Mouse (Mus musculus): ENCODE results near the gene Taar7b. TPM values are rescaled to one million over a fixed set of nuclear protein-coding genes. Genes with fewer than 3 reads are reported as not detected.
A peak's percentile ranks its signal among the peaks of the same experiment; 100 is the strongest.

The Taar7b gene
- polyA plus RNA-seq, 1 experiment: not detected

DNA sequence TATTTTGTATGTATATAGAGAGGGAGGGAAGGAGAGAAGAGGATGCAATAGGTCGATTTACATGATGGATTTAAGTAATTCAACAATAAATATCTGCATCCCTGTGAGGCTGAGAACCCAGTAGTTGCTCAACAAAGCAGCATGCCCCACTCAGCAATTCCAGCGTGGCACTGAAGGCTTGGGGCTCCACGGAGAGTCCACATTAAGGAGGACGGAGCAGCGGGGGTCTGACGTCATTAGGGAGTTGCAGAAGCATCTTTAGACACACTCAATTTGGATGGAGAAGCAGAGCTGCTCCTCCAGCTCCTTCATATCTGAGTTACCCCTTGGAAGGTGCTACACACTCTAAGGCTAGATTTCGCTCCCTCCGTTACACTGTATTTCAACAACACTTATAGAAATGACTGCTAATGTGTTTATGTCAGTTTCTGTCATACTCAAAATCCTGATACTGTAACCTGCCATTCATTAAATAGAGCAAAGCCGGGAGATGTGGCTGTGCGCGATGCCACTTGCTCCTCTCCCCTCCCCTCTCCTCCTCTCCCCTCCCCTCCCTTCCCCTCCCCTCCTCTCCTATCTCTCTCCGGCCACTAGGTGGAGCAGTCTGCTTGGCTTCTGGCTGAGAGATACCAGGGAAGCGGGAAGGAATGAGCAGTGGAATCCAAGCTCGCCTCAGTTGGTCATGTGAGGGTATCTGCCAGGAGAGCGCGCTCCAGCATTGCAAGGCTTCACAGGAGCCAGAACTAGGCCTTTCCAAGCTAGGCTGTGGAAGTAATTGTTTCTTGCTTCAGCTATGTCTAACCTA is 20.6 kb upstream of the Taar7b start:
- DNase-seq: peak; percentile 44
- no peaks in the 10 kb centered on the region for H3K4me1 ChIP-seq (ENCODE audit: control insufficient read depth, insufficient read depth, low read length)
- TF ChIP-seq CTCF (IDR thresholded peaks at IDR 0.05; ENCODE audit: insufficient read depth, low read length) (peak; percentile 65), POLR2A (IDR thresholded peaks at IDR 0.05; ENCODE audit: borderline replicate concordance, extremely low read depth, low read depth, low read length) (no peak)
- no peak overlapping the region for H3K4me3 ChIP-seq (replicated peaks; ENCODE audit: extremely low read depth, low read depth, low read length)
- WGBS: 37% methylated on average over 16 of the region's 16 CpGs

DNA sequence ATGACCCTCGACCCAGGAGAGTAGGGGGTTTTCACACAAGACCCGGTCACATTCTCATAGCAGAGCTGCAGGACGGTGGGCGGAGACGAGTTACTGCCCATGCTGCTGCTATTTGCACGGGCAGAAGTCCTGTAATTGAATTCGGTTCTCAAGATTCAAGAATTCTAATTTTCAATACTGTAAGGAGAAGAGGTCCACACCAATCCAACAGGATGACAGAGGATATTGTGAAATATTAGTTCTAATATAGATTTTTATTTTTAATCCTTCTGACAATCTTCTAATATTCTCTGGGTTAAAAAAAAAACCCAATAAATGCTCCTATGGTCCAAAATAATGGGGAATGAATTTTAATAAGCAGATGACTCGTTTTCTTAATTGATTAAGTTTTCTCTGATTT is 14.2 kb upstream of the Taar7b start, which contains the start of gene Taar6:
Gene Taar6 (minus strand): TSS at position 101 of the 400 bp plus-strand sequence.
- DNase-seq: no peak
- H3K4me1 ChIP-seq (ENCODE audit: control insufficient read depth, insufficient read depth, low read length): no peaks in the 10 kb centered on the region
- no peak for TF ChIP-seq CTCF (IDR thresholded peaks at IDR 0.05; ENCODE audit: insufficient read depth, low read length)
- TF ChIP-seq POLR2A (IDR thresholded peaks at IDR 0.05; ENCODE audit: borderline replicate concordance, extremely low read depth, low read depth, low read length): no peak
- 72% methylated on average over 8 of the region's 8 CpGs for WGBS
- no peak within 1 kb of the TSS for H3K4me3 ChIP-seq (replicated peaks; ENCODE audit: extremely low read depth, low read depth, low read length)

DNA sequence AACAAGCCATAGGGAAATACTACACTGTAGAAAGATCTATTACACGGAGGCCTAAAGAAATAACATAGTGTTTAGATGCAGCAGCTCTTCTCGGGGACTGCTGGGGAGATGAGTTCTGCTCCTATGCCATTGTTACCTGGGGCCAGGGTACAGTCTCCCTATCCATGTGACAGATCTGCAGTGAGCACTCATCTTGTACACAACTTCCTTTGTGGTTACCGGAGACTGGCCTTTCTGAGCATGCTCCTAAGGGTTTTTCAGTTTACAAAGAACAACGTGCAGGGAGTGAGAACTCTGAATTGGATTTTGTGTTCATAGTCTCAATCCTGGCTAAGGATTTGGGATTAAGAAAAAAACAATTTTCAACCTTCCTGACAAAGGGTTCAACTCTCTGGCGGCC is 13.3 kb upstream of the Taar7b start:
- no peak for DNase-seq
- Histone ChIP-seq H3K4me3 (replicated peaks; ENCODE audit: extremely low read depth, low read depth, low read length) (no peak overlapping the region), H3K4me1 (ENCODE audit: control insufficient read depth, insufficient read depth, low read length) (no peaks in the 10 kb centered on the region)
- TF ChIP-seq CTCF (IDR thresholded peaks at IDR 0.05; ENCODE audit: insufficient read depth, low read length) (no peak), POLR2A (IDR thresholded peaks at IDR 0.05; ENCODE audit: borderline replicate concordance, extremely low read depth, low read depth, low read length) (no peak)
- 71% methylated on average over 5 of the region's 5 CpGs for WGBS

DNA sequence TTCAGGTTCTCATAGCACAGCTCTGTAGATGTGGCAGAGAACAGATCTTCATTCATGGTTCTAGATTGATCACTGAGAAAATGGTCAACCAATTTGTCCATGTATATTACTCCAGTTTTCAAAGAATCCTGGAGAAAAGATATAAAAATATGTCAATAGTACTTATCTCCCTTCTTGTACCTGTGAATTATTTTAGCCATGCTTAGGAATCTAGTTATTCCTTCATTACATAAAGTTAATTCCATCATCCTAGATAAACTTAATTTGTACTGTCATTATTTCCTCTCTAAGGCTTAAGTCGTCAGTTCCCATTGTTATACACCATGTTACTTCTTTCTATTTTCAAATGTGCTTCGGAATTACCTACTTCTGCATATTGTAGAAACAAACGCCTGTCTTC is 6.4 kb upstream of the Taar7b start, which contains the start of gene Taar7a:
Gene Taar7a (minus strand): TSS at position 101 of the 400 bp plus-strand sequence.
- 85% methylated on average over 3 of the region's 3 CpGs for WGBS
- H3K4me3 ChIP-seq (replicated peaks; ENCODE audit: extremely low read depth, low read depth, low read length): no peak within 1 kb of the TSS
- no peak for DNase-seq
- H3K4me1 ChIP-seq (ENCODE audit: control insufficient read depth, insufficient read depth, low read length): no peaks in the 10 kb centered on the region
- no peak for TF ChIP-seq POLR2A (IDR thresholded peaks at IDR 0.05; ENCODE audit: borderline replicate concordance, extremely low read depth, low read depth, low read length)
- TF ChIP-seq CTCF (IDR thresholded peaks at IDR 0.05; ENCODE audit: insufficient read depth, low read length): no peak

DNA sequence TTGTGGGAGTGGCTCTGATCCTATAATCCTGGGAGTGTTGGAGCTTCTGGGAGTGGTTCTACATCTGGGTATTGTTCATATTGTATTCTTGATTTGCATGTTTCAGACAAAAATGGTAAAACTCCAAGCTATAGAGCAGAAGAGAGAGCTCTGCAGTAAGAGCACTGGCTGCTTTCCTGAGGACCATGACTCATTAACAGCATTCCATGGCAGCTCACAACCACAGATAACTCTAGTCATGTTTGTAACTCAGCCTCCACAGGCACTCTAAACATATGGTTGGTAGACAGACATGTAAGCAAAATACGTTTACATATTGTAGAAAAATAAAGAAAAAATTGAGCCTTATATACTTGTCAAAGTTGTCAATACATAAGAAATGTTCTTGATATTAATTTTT is 6.7 kb downstream of the Taar7b start:
- 60% methylated on average over 1 of the region's 1 CpGs for WGBS
- no peak for TF ChIP-seq CTCF (IDR thresholded peaks at IDR 0.05; ENCODE audit: insufficient read depth, low read length)
- DNase-seq: no peak
- no peaks in the 10 kb centered on the region for H3K4me1 ChIP-seq (ENCODE audit: control insufficient read depth, insufficient read depth, low read length)
- no peak overlapping the region for H3K4me3 ChIP-seq (replicated peaks; ENCODE audit: extremely low read depth, low read depth, low read length)

DNA sequence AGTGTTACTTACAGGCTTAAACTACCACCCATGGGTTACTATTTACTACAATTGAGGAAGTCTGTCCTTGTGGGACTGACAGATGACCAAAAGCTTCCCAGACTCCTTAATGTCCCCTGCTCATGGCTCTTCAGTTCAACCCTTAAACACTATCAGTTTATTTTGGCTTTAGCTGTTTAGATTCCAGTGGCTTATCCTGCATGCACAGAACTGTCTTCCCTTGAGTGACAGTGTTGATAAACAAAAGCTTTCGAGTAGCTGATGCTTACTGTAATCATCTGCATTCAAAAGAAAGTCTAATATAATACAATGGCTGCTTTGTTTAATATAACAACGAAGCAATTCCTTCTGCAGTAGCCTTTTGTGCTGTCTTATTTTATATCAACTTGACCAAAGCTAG is 7.3 kb downstream of the Taar7b start:
- Histone ChIP-seq H3K4me1 (ENCODE audit: control insufficient read depth, insufficient read depth, low read length) (no peaks in the 10 kb centered on the region), H3K4me3 (replicated peaks; ENCODE audit: extremely low read depth, low read depth, low read length) (no peak overlapping the region)
- DNase-seq: no peak
- WGBS: 22% methylated on average over 2 of the region's 2 CpGs
- TF ChIP-seq CTCF (IDR thresholded peaks at IDR 0.05; ENCODE audit: insufficient read depth, low read length) (no peak), POLR2A (IDR thresholded peaks at IDR 0.05; ENCODE audit: borderline replicate concordance, extremely low read depth, low read depth, low read length) (no peak)

DNA sequence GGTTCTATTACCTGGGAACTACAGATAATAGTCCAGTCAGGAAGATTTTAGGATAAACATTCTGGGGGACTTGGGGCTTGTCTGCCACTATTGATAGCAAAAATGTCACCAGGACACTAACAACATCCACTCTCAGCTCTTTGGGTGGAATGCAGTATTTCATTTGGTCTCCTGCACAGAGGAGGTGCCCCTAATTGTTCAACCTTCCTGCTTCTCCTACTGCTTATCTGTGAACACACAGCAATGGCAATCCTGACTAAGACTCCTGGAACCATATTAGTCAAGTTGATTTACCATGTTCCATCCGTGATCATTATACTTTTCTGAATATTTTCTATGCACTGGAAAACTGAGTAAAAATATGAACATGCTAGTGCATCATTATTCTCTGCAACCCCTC is 8.4 kb downstream of the Taar7b start:
- TF ChIP-seq POLR2A (IDR thresholded peaks at IDR 0.05; ENCODE audit: borderline replicate concordance, extremely low read depth, low read depth, low read length) (no peak), CTCF (IDR thresholded peaks at IDR 0.05; ENCODE audit: insufficient read depth, low read length) (no peak)
- Histone ChIP-seq H3K4me1 (ENCODE audit: control insufficient read depth, insufficient read depth, low read length) (no peaks in the 10 kb centered on the region), H3K4me3 (replicated peaks; ENCODE audit: extremely low read depth, low read depth, low read length) (no peak overlapping the region)
- 81% methylated on average over 1 of the region's 1 CpGs for WGBS
- no peak for DNase-seq

DNA sequence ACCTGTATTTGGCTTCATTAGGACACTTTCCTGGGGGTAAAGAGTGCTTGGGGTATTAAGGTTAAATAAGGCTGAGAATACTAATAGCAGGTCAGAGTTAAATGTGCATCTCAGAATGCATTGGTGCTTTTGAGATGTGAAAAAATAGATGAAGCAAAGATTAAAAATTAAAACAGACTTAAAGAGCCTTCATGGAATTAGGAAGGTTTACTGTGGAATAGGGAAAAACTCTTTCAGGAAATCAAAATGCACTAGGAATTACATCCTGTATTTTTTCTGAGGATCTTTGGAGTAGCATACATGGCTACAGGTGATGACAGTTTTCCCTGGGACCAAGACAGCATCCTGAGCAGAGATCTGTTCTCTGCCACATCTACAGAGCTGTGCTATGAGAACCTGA is 27.2 kb downstream of the Taar7b start, which contains the start of gene Taar7d:
Gene Taar7d (plus strand): TSS at position 301 of the 400 bp plus-strand sequence.
- TF ChIP-seq POLR2A (IDR thresholded peaks at IDR 0.05; ENCODE audit: borderline replicate concordance, extremely low read depth, low read depth, low read length): no peak
- TF ChIP-seq CTCF (IDR thresholded peaks at IDR 0.05; ENCODE audit: insufficient read depth, low read length): no peak
- no peak for DNase-seq
- H3K4me3 ChIP-seq (replicated peaks; ENCODE audit: extremely low read depth, low read depth, low read length): no peak within 1 kb of the TSS
- H3K4me1 ChIP-seq (ENCODE audit: control insufficient read depth, insufficient read depth, low read length): no peaks in the 10 kb centered on the region

DNA sequence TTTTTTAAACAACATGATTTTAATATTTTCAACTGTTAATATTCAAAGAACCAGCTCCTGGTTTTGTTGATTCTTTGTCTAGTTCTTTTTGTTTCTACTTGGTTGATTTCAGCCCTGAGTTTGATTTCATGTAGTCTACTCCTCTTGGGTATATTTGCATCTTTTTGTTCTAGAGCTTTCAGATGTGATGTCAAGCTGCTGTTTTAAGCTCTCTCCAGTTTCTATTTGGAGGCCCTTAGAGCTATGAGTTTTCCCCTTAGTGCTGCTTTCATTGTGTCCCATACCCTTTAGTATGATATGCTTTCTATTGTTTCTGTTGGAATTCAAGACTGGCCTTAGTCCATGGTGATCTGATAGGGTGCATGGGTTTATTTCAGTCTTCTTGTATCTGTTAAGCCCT is 31.6 kb downstream of the Taar7b start:
- TF ChIP-seq POLR2A (IDR thresholded peaks at IDR 0.05; ENCODE audit: borderline replicate concordance, extremely low read depth, low read depth, low read length) (no peak), CTCF (IDR thresholded peaks at IDR 0.05; ENCODE audit: insufficient read depth, low read length) (no peak)
- no peak for DNase-seq
- no peak overlapping the region for H3K4me3 ChIP-seq (replicated peaks; ENCODE audit: extremely low read depth, low read depth, low read length)
- no peaks in the 10 kb centered on the region for H3K4me1 ChIP-seq (ENCODE audit: control insufficient read depth, insufficient read depth, low read length)

DNA sequence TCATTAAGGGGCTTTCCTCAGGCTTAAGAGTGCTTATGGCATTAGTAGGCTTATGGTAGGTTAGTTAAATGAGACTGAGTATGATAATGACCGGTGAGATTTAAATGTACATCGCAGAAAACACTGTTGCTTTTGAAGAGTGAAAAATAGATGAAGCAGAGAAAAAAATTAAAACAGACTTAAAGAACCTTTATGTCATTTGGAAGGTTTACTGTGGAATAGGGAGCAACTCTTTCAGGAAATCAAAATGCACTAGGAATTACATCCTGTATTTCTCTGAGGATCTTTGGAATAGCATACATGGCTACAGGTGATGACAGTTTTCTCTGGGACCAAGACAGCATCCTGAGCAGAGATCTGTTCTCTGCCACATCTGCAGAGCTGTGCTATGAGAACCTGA is 37.6 kb downstream of the Taar7b start, which contains the start of gene Taar7e:
Gene Taar7e (plus strand): TSS at position 301 of the 400 bp plus-strand sequence.
- Histone ChIP-seq H3K4me3 (replicated peaks; ENCODE audit: extremely low read depth, low read depth, low read length) (no peak within 1 kb of the TSS), H3K4me1 (ENCODE audit: control insufficient read depth, insufficient read depth, low read length) (no peaks in the 10 kb centered on the region)
- TF ChIP-seq CTCF (IDR thresholded peaks at IDR 0.05; ENCODE audit: insufficient read depth, low read length) (no peak), POLR2A (IDR thresholded peaks at IDR 0.05; ENCODE audit: borderline replicate concordance, extremely low read depth, low read depth, low read length) (no peak)
- no peak for DNase-seq
- 86% methylated on average over 2 of the region's 2 CpGs for WGBS

Measured in lung, adult 2 months (tissue).